Comparison of ENCODE assay signal across 8 mouse cellular contexts in genomic region chr17:34030861-34031326, GRCm38 (mm10). TPM values are rescaled to one million over a fixed set of nuclear protein-coding genes. Genes with fewer than 3 reads are reported as not detected.
DNase-seq lines count a peak whose midpoint lies in the region; ATAC-seq and TF ChIP-seq lines count a peak whose summit lies in the region.

No protein-coding gene starts in this region.

- H3K27ac ChIP-seq in kidney, embryonic 14.5 days (ENCODE audit: low read depth, low read length): peak overlapping the region; percentile 94
- H3K27ac ChIP-seq in MEL (ENCODE audit: control insufficient read depth, low read depth, low read length): peak overlapping the region; percentile 83
- peak overlapping the region; percentile 97 for H3K27ac ChIP-seq in limb, embryonic 15.5 days
- H3K27ac ChIP-seq in stomach, embryonic 16.5 days (ENCODE audit: low read length): peak overlapping the region; percentile 95

- peaks cover 43% of the 10 kb centered on the region for H3K79me2 ChIP-seq in MEL (ENCODE audit: control insufficient read depth, insufficient read depth, low read length, poor library complexity)

- 6% methylated on average over 20 of the region's 20 CpGs for WGBS in kidney, embryonic 14.5 days
- WGBS in limb, embryonic 15.5 days: 3% methylated on average over 20 of the region's 20 CpGs
- 2% methylated on average over 20 of the region's 20 CpGs for WGBS in stomach, embryonic 16.5 days

- peaks cover 36% of the 10 kb centered on the region for H3K36me3 ChIP-seq in kidney, embryonic 14.5 days (ENCODE audit: control insufficient read depth, insufficient read depth, low read length)
- peaks cover 4 to 15% of the 10 kb centered on the region in 2 experiments; a peak in 3 of 4 replicates for H3K36me3 ChIP-seq in MEL (ENCODE audit: control insufficient read depth in 1 of 2, insufficient read depth in 2 of 2, low read length in 2 of 2)
- H3K36me3 ChIP-seq in limb, embryonic 15.5 days: peaks cover 48% of the 10 kb centered on the region
- H3K36me3 ChIP-seq in stomach, embryonic 16.5 days (ENCODE audit: control insufficient read depth, insufficient read depth, low read length): peaks cover 21% of the 10 kb centered on the region

- no peaks in the 10 kb centered on the region for H3K9me3 ChIP-seq in kidney, embryonic 14.5 days (ENCODE audit: control insufficient read depth, low read length)
- no peaks in the 10 kb centered on the region for H3K9me3 ChIP-seq in MEL (replicated peaks; ENCODE audit: insufficient read depth, low read length)
- no peaks in the 10 kb centered on the region for H3K9me3 ChIP-seq in limb, embryonic 15.5 days
- H3K9me3 ChIP-seq in stomach, embryonic 16.5 days (replicated peaks; ENCODE audit: control insufficient read depth, low read length): no peaks in the 10 kb centered on the region

- H3K4me3 ChIP-seq in kidney, embryonic 14.5 days (ENCODE audit: low read length): peak overlapping the region; percentile 88
- peak overlapping the region; percentile 54 to 90 for H3K4me3 ChIP-seq in MEL (ENCODE audit: control insufficient read depth in 1 of 2, insufficient read depth in 1 of 2, low read depth in 2 of 2, low read length in 2 of 2)
- H3K4me3 ChIP-seq in limb, embryonic 15.5 days: peak overlapping the region; percentile 96
- peak overlapping the region; percentile 93 for H3K4me3 ChIP-seq in stomach, embryonic 16.5 days (replicated peaks; ENCODE audit: low read length)

- H3K27me3 ChIP-seq in kidney, embryonic 14.5 days (ENCODE audit: control insufficient read depth, insufficient read depth, low read length): no peaks in the 10 kb centered on the region
- no peaks in the 10 kb centered on the region for H3K27me3 ChIP-seq in MEL (ENCODE audit: control insufficient read depth in 1 of 2, insufficient read depth in 2 of 2, low read length in 2 of 2)
- no peaks in the 10 kb centered on the region for H3K27me3 ChIP-seq in limb, embryonic 15.5 days
- no peaks in the 10 kb centered on the region for H3K27me3 ChIP-seq in stomach, embryonic 16.5 days (ENCODE audit: control insufficient read depth, insufficient read depth, low read length)

- TF ChIP-seq EP300 in MEL (IDR thresholded peaks at IDR 0.05; ENCODE audit: low read depth in 1 of 2, low read length in 2 of 2): no peak

- no peak for ATAC-seq in kidney, embryonic 14.5 days (ENCODE audit: low FRiP score, low TSS enrichment)
- ATAC-seq in erythroid progenitor cell, adult 5-6 weeks (replicated peaks; ENCODE audit: low FRiP score, poor library complexity, severe bottlenecking): peak; percentile 5; the same call in 1 of the 2 replicates
- no peak for ATAC-seq in limb, embryonic 15.5 days (ENCODE audit: insufficient number of reproducible peaks, low FRiP score, low TSS enrichment, low read depth)
- ATAC-seq in stomach, embryonic 16.5 days (ENCODE audit: insufficient read depth, low FRiP score): no peak

- H3K9ac ChIP-seq in kidney, embryonic 14.5 days (ENCODE audit: low read depth, low read length): peak overlapping the region; percentile 95
- H3K9ac ChIP-seq in MEL (ENCODE audit: control insufficient read depth, low read depth, low read length, poor library complexity, severe bottlenecking): peak overlapping the region; percentile 99
- peak overlapping the region; percentile 97 for H3K9ac ChIP-seq in limb, embryonic 15.5 days
- peak overlapping the region; percentile 96 for H3K9ac ChIP-seq in stomach, embryonic 16.5 days (ENCODE audit: low read length)

- H3K4me2 ChIP-seq in kidney, embryonic 14.5 days (replicated peaks; ENCODE audit: low read depth, low read length): peak overlapping the region; percentile 89
- H3K4me2 ChIP-seq in limb, embryonic 15.5 days: peak overlapping the region; percentile 91
- peak overlapping the region; percentile 99 for H3K4me2 ChIP-seq in stomach, embryonic 16.5 days (ENCODE audit: low read depth, low read length)

- peaks cover 38% of the 10 kb centered on the region for H3K4me1 ChIP-seq in kidney, embryonic 14.5 days (ENCODE audit: control insufficient read depth, insufficient read depth, low read length)
- peaks cover 2 to 35% of the 10 kb centered on the region in 2 experiments; a peak in 3 of 4 replicates for H3K4me1 ChIP-seq in MEL (ENCODE audit: control insufficient read depth in 1 of 2, insufficient read depth in 2 of 2, low read length in 2 of 2)
- H3K4me1 ChIP-seq in limb, embryonic 15.5 days: peaks cover 71% of the 10 kb centered on the region
- peaks cover 54% of the 10 kb centered on the region for H3K4me1 ChIP-seq in stomach, embryonic 16.5 days (ENCODE audit: control insufficient read depth, insufficient read depth, low read length)

- TF ChIP-seq POLR2A in MEL (IDR thresholded peaks at IDR 0.05; ENCODE audit: control insufficient read depth in 1 of 2, insufficient read depth in 1 of 2, low read depth in 1 of 2, low read length in 2 of 2, poor library complexity in 1 of 2): no peak

- no peak for DNase-seq in kidney, postnatal 14 days
- no peak for DNase-seq in MEL (ENCODE audit: low read depth, low spot score)
- no peak for DNase-seq in layer of hippocampus, adult 11-12 months (ENCODE audit: low spot score)
- no peak for DNase-seq in right cerebral cortex, adult 2 months (ENCODE audit: low spot score in 2 of 2)

- TF ChIP-seq CTCF in MEL (IDR thresholded peaks at IDR 0.05 in 2 of 3, conservative IDR thresholded peaks at IDR 0.05 in 1 of 3; ENCODE audit: control insufficient read depth in 1 of 3, insufficient read depth in 1 of 3, low read depth in 2 of 3, low read length in 3 of 3, poor library complexity in 1 of 3, severe bottlenecking in 1 of 3): no peak

- no peak for TF ChIP-seq RAD21 in MEL (IDR thresholded peaks at IDR 0.05; ENCODE audit: low read depth, low read length)

TF ChIP-seq in MEL, 35 proteins besides CTCF, POLR2A, EP300 and RAD21 (continues in another document):
- TF ChIP-seq MXI1 (IDR thresholded peaks at IDR 0.05; ENCODE audit: low read depth, low read length) (no peak), ZMIZ1 (IDR thresholded peaks at IDR 0.05; ENCODE audit: low read depth, low read length) (no peak)

RNA-seq across cellular contexts. Expression of gene Slc39a7, which starts 0.6 kb away (rescaled TPM):
- 70.3 and 86.0 TPM in 2 replicates for polyA plus RNA-seq in kidney, embryonic 14.5 days (2014; fragmentation: Nextera tagmentation; extraction: Ambion mirVana)
- total RNA-seq in MEL (2012; rRNA removed): 125 and 152 TPM in 2 replicates
- 100 to 1,000 TPM in 1 of 2 experiments, not detected in 1; 150 TPM for polyA plus RNA-seq in MEL (2012; ENCODE audit: insufficient read depth in 1 of 2, insufficient read length in 2 of 2, low read depth in 1 of 2, low replicate concordance in 2 of 2, missing spikeins in 1 of 2)
- 2.5 and 8.6 TPM in 2 replicates for total RNA-seq in erythroid progenitor cell, adult 5-6 weeks (2015; ENCODE audit: low replicate concordance)
- total RNA-seq in erythroid progenitor cell, adult 5-6 weeks (2017; ENCODE audit: low replicate concordance): 18.9 and 20.7 TPM in 2 replicates
- polyA plus RNA-seq in limb, embryonic 15.5 days (2015; fragmentation: Nextera tagmentation; extraction: Ambion mirVana): 258 and 259 TPM in 2 replicates
- polyA plus RNA-seq in stomach, embryonic 16.5 days (2015; fragmentation: Nextera tagmentation; extraction: Ambion mirVana): 194 and 195 TPM in 2 replicates

RNA-seq across cellular contexts. Expression of gene Rxrb, which starts 0.7 kb away (rescaled TPM):
- 22.2 and 28.0 TPM in 2 replicates for polyA plus RNA-seq in kidney, embryonic 14.5 days (2014; fragmentation: Nextera tagmentation; extraction: Ambion mirVana)
- total RNA-seq in MEL (2012; rRNA removed): 37.2 and 37.6 TPM in 2 replicates
- 10 to 100 TPM in 1 of 2 experiments, not detected in 1; 63.4 TPM for polyA plus RNA-seq in MEL (2012; ENCODE audit: insufficient read depth in 1 of 2, insufficient read length in 2 of 2, low read depth in 1 of 2, low replicate concordance in 2 of 2, missing spikeins in 1 of 2)
- 5.4 and 8.4 TPM in 2 replicates for total RNA-seq in erythroid progenitor cell, adult 5-6 weeks (2015; ENCODE audit: low replicate concordance)
- 11.5 and 14.5 TPM in 2 replicates for total RNA-seq in erythroid progenitor cell, adult 5-6 weeks (2017; ENCODE audit: low replicate concordance)
- polyA plus RNA-seq in limb, embryonic 15.5 days (2015; fragmentation: Nextera tagmentation; extraction: Ambion mirVana): 44.4 and 52.5 TPM in 2 replicates
- 36.3 and 37.7 TPM in 2 replicates for polyA plus RNA-seq in stomach, embryonic 16.5 days (2015; fragmentation: Nextera tagmentation; extraction: Ambion mirVana)

RNA-seq across cellular contexts. Expression of gene H2-Ke6, which starts 3.0 kb away (rescaled TPM):
- polyA plus RNA-seq in kidney, embryonic 14.5 days (2014; fragmentation: Nextera tagmentation; extraction: Ambion mirVana): 46.0 and 53.0 TPM in 2 replicates
- 19.6 and 24.1 TPM in 2 replicates for total RNA-seq in MEL (2012; rRNA removed)
- polyA plus RNA-seq in MEL (2012; ENCODE audit: insufficient read depth in 1 of 2, insufficient read length in 2 of 2, low read depth in 1 of 2, low replicate concordance in 2 of 2, missing spikeins in 1 of 2): 10 to 100 TPM in 1 of 2 experiments, not detected in 1; 34.4 TPM
- 40.4 and 50.3 TPM in 2 replicates for total RNA-seq in erythroid progenitor cell, adult 5-6 weeks (2015; ENCODE audit: low replicate concordance)
- total RNA-seq in erythroid progenitor cell, adult 5-6 weeks (2017; ENCODE audit: low replicate concordance): 10.8 and 14.9 TPM in 2 replicates
- polyA plus RNA-seq in limb, embryonic 15.5 days (2015; fragmentation: Nextera tagmentation; extraction: Ambion mirVana): 45.0 and 50.3 TPM in 2 replicates
- 38.9 and 41.3 TPM in 2 replicates for polyA plus RNA-seq in stomach, embryonic 16.5 days (2015; fragmentation: Nextera tagmentation; extraction: Ambion mirVana)

RNA-seq across cellular contexts. Expression of gene Ring1, which starts 6.4 kb away (rescaled TPM):
- 5.5 and 12.4 TPM in 2 replicates for polyA plus RNA-seq in kidney, embryonic 14.5 days (2014; fragmentation: Nextera tagmentation; extraction: Ambion mirVana)
- total RNA-seq in MEL (2012; rRNA removed): 12.4 and 18.3 TPM in 2 replicates
- 10 to 100 TPM in 1 of 2 experiments, not detected in 1; 28.4 TPM for polyA plus RNA-seq in MEL (2012; ENCODE audit: insufficient read depth in 1 of 2, insufficient read length in 2 of 2, low read depth in 1 of 2, low replicate concordance in 2 of 2, missing spikeins in 1 of 2)
- 1.3 and 2.5 TPM in 2 replicates for total RNA-seq in erythroid progenitor cell, adult 5-6 weeks (2015; ENCODE audit: low replicate concordance)
- 1.9 and 2.0 TPM in 2 replicates for total RNA-seq in erythroid progenitor cell, adult 5-6 weeks (2017; ENCODE audit: low replicate concordance)
- 18.1 and 18.9 TPM in 2 replicates for polyA plus RNA-seq in limb, embryonic 15.5 days (2015; fragmentation: Nextera tagmentation; extraction: Ambion mirVana)
- 8.1 and 10.7 TPM in 2 replicates for polyA plus RNA-seq in stomach, embryonic 16.5 days (2015; fragmentation: Nextera tagmentation; extraction: Ambion mirVana)

RNA-seq across cellular contexts. Expression of gene Col11a2, which starts 8.3 kb away (rescaled TPM):
- 1.9 and 2.1 TPM in 2 replicates for polyA plus RNA-seq in kidney, embryonic 14.5 days (2014; fragmentation: Nextera tagmentation; extraction: Ambion mirVana)
- total RNA-seq in MEL (2012; rRNA removed): 4.6 and 4.8 TPM in 2 replicates
- polyA plus RNA-seq in MEL (2012; ENCODE audit: insufficient read depth in 1 of 2, insufficient read length in 2 of 2, low read depth in 1 of 2, low replicate concordance in 2 of 2, missing spikeins in 1 of 2): 10 to 100 TPM in 1 of 2 experiments, not detected in 1; 14.5 TPM
- 0.36 and 0.42 TPM in 2 replicates for total RNA-seq in erythroid progenitor cell, adult 5-6 weeks (2015; ENCODE audit: low replicate concordance)
- 2.1 and 2.9 TPM in 2 replicates for total RNA-seq in erythroid progenitor cell, adult 5-6 weeks (2017; ENCODE audit: low replicate concordance)
- 94.4 and 96.5 TPM in 2 replicates for polyA plus RNA-seq in limb, embryonic 15.5 days (2015; fragmentation: Nextera tagmentation; extraction: Ambion mirVana)
- polyA plus RNA-seq in stomach, embryonic 16.5 days (2015; fragmentation: Nextera tagmentation; extraction: Ambion mirVana): 0.57 and 0.61 TPM in 2 replicates
